Mouse (Mus musculus) lung, postnatal 14 days (tissue): ENCODE results near the gene Hormad2.

Experiments
- DNase-seq: peaks from one replicate; pipeline ENCODE4 v3.0.0; 2021

Hormad2 gene

DNA sequence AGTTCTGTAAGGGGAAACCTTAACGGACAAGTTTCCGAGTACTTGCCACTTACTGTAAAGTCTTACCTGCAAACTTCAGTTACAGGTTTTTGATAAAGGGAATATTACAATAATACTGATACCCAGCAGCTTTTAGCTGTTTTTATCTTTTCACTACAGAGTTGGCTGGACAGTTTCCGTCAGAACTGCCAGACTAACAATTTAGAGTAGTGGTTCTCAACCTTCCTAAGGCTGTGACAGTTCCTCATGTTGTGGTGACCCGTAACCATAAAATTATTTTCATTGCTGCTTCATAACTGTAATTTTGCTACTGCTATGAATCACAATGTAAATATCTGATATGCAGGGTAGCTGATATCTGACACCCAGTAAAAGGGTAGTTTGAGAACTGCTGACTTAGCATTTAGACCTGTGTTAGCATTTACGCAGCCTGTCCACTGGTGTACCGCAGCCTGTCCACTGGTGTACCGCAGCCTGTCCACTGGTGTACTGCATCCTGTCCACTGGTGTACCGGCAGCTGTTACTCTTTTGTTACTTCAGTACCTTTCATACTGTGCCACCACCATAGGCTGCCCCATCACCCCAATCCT lies 104.1 kb downstream of the Hormad2 start:
- no peak for DNase-seq

DNA sequence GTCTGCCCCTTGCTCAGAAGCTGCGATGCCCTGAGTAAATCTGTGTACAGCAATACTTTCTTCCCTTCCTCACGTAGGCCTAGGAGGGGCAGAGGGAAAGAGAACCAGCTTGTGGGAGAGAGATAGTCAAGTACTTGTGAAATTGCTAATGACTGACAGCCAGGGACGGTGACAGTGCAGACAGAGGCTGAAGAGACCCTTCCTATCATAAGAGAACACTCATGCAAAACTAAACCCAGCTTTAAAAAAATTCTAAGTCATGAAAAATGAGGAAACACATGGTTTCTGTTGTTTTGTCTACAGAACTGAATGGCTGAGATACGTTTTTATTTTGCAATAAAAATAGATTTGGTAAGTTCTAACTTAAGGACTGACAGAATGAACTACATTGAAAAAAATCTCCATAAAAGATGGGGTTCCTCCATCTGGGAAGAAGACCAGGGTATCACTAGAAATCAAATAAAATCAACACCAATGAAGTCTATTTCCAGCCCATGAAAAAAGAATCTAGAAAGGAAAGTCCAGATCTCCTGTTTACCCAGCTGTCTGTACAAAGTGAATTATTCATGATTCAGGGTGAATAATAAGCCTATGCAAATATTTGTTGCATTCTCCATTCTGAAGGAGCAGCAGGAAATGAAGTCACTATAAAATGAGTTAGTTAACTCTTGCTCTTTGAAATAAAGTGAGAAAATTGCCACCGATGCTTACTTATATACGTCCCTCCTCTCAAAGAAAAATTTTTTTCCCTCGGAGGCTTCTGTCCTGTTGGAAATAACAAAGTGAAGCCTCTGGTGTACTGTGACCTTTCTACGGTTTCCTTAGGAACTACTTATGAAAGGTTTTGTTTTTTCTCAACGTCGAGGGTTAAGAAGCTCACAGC lies 104.9 kb downstream of the Hormad2 start:
- no peak for DNase-seq

GRCm38 (mm10) chr11:4332961-4333360 lies 107.9 kb downstream of the Hormad2 start:
- DNase-seq, result no peak

DNA sequence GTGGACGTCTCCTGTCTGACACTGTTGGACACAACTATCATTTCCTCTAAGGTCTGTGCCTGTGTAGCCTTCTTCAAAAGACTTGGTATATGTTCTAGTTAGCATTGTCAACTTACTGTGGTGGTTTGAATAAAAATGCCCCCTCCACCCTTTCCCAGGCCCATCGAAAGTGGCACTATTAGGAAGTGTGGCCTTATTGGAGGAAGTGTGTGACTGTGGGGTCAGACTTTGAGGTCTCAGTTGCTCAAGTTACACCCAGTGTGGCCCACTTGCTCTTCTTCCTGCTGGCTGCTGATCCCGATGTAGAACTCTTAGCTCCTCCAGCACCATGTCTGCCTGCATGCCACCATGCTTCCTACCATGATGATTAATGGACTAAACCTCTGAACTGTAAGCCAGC lies 112.7 kb downstream of the Hormad2 start:
- DNase-seq, result no peak

DNA sequence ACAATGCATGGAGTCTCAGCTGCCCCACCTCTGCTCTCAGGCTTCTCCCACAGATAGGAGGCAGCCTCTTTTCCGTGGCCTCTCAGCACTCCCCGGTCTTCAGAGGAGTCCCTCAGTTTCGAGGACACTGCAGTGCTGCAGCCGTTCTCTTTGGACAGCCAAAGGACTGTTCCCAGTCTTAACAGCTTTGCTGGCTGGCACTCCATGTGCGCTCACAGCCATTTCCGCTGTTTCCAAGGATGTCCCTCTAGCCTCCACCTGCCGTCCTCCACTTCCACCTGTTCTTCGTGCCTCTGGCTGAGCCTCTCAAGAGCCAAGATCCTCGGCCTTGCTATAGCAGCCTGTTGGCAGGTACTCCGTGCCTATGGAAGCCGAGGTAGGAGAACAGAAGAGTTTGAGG lies 117.4 kb downstream of the Hormad2 start:
- DNase-seq, result no peak

DNA sequence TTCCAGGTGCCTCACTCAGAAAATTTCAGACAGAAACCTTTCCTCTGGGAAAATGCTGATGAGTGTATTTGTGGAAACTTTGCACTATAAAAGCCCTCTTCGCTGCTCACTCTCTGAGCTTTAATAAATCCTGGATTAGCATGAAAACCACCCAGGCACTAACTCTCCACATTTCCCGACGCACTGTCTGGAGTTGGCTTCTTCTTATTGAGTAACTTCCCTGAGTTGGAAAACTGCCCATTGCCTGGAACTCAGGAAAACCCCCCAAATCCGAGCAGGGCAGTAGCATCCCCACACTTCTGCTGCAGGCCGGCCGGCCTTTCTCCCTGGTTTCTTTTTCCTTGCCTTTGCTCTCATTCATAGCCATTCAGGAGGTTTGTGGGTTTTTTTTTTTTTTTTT lies 118.0 kb downstream of the Hormad2 start:
- DNase-seq, result no peak

DNA sequence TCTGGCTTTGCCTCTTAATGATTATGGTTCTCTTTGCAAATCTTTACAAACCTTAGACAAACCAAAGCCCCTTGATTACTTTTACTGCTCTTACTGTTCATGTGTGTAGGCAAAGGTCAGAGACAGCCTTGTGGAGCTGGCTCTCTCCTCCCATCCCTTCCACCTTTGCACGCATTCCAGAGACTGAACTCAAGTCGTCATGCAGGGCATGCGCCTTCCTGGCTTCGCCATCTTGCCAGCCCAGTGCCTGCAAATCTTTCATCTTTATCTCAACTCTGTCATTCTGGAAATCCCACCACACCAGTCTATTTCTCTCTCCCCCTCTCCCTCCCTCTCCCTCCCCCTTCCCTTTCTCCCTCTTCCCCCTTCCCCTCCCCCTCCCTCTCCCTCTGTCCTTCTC lies 120.0 kb downstream of the Hormad2 start:
- no peak for DNase-seq

- no peak for DNase-seq
Measured at GRCm38 (mm10) chr11:4319212-4319955, 121.5 kb downstream of the Hormad2 start.

- no peak for DNase-seq
Measured at GRCm38 (mm10) chr11:4318011-4318410, 122.9 kb downstream of the Hormad2 start.

DNA sequence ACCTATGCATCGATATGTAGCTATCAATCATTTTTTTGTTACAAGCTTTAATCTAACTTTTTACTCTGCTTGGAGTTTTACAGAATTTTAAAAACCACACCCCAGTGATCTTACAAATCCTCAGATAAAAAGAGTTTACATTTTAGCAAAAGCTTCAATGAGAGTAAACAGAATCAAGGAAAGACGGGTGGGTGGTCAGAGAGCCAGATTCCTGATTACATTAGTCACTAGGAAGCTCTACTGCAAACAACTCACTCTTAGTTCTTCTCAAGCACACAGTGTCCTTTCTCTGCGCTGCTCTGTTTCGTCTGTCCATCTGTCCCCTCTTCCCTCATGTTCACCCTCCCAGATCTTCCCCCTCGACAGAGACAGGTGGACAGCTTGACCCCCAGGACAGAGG lies 123.6 kb downstream of the Hormad2 start:
- DNase-seq, result no peak

DNA sequence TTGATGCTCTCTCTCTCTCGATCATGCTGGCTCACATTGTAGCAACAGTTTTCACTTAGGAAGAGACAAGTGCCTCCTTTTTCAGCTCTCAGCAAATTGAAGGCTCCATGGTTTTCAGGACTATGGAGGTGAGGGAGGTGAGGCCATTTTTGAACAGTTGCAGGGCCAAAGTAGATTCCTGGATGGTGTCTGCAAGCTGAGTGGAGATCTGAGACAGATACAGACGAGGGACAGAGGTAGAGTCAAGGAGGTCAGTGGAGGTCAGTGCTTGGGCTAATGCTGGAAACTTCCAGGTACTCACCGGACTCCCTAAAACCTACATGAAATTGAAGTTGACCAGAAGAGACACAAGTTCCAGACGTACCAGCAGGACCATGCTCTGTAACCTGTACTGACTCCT lies 128.7 kb downstream of the Hormad2 start:
- DNase-seq, result no peak

GRCm38 (mm10) chr11:4310324-4310723 lies 130.6 kb downstream of the Hormad2 start:
- no peak for DNase-seq

DNA sequence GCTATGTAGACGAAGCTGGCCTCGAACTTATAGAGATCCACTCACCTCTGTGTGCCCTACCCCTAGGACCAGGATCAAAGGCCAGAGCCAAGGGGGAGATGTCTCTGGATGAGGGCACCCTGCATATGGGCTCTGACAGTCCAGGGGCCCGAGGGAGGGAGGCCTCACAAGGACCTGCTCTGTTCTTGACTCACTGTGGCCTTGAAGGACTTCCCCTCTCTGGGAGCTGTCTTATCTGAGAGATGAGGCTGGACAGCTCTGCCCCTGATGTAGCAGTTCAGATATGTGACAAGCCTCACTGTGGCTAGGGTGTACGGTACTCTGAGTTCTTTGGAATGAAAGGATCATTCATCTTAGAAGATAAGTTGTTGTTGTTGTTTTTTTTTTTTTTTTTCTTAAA lies 131.3 kb downstream of the Hormad2 start:
- DNase-seq, result no peak

GRCm38 (mm10) chr11:4308514-4309450 lies 132.1 kb downstream of the Hormad2 start:
- no peak for DNase-seq

DNA sequence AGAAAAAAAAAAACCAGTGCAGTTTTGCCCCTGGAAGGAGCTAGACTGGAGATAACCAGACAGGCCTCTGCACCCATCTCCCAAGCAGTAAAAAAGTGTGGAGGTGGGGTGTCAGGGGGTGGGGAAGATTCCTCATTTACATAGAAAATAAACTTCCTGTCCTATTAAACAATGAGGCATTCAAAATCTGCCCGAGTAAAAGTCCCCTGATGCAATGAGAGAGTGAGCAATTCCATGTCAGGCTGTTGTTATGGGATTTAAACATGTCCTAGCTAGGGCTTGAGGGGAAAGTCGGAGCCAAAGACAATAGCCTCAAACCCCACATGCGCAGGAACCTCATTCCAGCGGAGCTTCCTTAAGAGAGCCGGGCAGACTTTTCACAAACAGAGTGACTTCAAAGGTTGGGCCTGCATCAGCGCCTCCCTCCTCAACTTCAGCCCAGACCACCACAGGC lies 132.8 kb downstream of the Hormad2 start:
- DNase-seq, result no peak

GRCm38 (mm10) chr11:4306086-4306485 lies 134.8 kb downstream of the Hormad2 start:
- DNase-seq, result no peak

GRCm38 (mm10) chr11:4305090-4305489 lies 135.8 kb downstream of the Hormad2 start:
- no peak for DNase-seq

DNA sequence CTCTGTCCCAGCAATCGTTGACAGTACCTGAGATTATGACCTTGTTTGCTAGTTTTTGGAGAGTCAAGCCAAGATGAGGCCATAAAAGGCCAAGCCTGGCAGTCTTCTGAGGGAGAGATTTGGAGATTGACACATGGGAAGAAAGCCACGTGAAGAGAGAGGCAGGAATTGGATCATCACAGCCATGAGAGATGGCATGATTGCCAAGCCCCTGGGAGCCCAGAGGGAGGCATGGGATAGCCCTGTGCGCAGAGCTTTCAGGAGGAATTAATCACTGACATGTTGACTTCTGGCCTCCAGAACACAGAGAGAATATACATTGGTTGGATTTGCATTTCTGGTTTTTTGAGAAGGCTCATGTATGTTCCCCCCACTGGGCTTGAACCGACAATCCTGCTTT lies 136.7 kb downstream of the Hormad2 start:
- no peak for DNase-seq

DNA sequence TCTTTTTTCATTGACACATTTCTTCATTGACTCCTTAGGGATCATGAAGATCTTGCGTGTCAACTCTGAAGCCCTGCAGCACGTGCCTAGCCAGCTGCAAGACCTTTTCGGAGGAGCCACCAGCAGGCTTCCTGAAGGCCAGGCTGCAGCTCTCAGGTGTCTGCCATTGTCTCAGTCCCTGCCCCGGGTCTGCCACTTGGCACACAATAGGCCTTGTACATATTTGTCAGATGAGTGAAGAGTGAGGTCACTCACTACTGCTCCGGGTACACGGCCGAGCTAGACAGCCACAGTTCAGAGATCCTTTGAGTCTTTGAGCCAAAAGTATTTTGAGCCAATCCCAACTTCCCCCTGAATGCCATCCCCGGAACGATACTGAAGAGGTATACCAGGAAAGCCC lies 137.9 kb downstream of the Hormad2 start:
- DNase-seq, result no peak

DNA sequence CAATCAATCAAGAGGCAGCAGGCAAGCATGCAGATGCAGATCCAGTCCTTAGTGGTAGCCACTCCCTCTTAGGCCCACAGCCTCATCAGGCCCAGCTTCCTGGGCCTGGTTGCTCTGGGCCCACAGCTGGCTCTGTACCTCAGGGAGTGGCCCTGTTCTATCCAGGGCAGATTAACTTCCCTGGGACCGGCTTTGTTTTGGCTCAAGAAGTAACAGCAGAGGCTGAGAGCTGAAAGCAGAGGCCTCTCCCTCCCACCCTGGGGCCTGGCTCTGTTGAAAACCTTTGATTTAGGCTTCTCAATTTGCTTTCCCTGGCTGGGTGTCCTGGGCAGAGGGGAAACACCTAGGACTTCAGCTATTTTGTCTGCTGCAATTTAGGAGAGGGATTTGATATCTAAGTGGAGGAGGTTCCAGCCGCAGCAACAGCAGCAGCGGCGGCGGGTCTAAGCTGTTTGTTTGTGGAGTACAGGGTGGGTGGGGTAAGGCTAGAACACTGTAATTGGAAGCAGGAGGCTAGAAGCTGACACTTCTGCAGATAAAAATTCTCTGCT lies 138.5 kb downstream of the Hormad2 start:
- DNase-seq, result no peak

- no peak for DNase-seq
Measured at GRCm38 (mm10) chr11:4300683-4301082, 140.2 kb downstream of the Hormad2 start.

DNA sequence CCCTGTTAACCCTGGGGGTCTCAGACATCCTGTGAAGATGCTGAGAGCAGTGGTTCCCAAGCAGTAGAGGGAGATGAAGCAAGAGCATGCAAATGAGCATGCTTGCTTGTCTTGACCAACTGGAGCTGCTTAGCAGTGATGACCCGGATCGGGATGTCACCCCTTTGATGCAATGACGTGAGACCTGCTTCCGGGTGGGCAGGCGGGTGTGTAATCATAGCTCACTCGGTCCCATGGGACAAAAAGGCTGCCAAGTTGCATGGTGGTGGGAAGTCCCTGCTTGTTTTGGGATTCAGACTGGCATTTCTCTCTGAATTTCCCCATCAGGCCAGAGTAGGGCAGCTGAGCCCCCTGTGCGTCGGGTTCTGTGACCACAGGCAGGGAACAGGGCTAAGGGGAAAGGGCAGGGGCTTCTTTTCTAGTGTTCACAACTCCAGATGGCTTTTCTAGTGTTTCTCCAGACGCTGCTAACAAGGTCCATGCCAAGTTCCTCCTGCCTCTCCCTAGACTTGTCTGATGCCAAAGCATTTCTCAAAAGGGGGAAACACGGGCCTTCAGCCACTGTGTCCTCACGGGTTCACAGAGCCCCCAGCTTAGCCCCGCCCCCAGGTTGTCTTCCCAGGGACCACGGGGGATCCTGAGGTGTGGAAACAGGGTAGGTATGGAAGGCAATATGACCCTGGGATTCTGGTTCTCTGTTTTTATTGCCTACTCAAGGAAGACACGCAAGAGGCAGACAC lies 141.0 kb downstream of the Hormad2 start:
- DNase-seq, result no peak
